In the genomic region with DNA sequence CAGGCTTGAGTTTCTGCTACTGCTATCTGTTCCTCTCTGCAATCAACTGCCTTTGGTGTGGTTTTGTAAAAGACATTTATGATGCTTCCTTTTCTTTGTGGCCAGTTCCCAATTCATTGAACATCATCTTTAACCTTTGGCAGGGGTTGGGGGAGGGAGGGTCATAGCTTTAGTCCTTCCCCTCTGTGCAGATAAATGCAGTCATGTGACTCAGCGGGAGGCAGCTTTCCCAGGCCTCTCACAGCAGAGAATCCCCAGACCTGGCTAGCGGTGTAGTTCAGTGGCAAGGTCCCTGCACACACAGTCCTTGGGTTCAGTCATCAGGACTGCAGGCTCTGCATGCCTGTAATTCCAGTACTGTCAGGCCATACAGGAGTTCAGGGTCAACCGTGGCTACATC, we compare ENCODE assay signal across 10 mouse cellular contexts. TPM values are rescaled to one million over a fixed set of nuclear protein-coding genes. Genes with fewer than 3 reads are reported as not detected.
DNase-seq lines count a peak whose midpoint lies in the region; ATAC-seq and TF ChIP-seq lines count a peak whose summit lies in the region.
"Had no signal": no experiment of that assay in that cellular context is flagged by ENCODE, and none has a peak within 500 bp of the region (broad histone marks: within the 10 kb centered on the region; RNA-seq: fewer than 3 reads in every experiment).

No protein-coding gene starts in this region.

- no peak for TF ChIP-seq POLR2A in kidney, adult 2 months (IDR thresholded peaks at IDR 0.05; ENCODE audit: low read depth, low read length)

- peak; percentile 41 for DNase-seq in midbrain, embryonic 10.5 days (ENCODE audit: low spot score)
- peak; percentile 4 for DNase-seq in T-cell, adult 2 months (ENCODE audit: low spot score)
- peak; percentile 87 for DNase-seq in kidney, adult 2 months
- DNase-seq in cerebellum, postnatal 14 days, result no peak
- no peak for DNase-seq in urinary bladder, postnatal 10 days (ENCODE audit: low spot score)
- DNase-seq: cerebellum, adult 9-11 months had no signal

- no peak for ATAC-seq in midbrain, embryonic 16.5 days
- peak; percentile 29; the same call in 1 of the 2 replicates for ATAC-seq in megakaryocyte progenitor cell, adult 5-6 weeks (replicated peaks; ENCODE audit: poor library complexity)
- ATAC-seq: forebrain, embryonic 16.5 days had no signal

- no peaks in the 10 kb centered on the region for H3K9me3 ChIP-seq in midbrain, embryonic 10.5 days (replicated peaks)
- no peaks in the 10 kb centered on the region for H3K9me3 ChIP-seq in midbrain, embryonic 16.5 days (replicated peaks; ENCODE audit: control insufficient read depth, low read length, poor library complexity, severe bottlenecking)
- H3K9me3 ChIP-seq: hindbrain, embryonic 15.5 days had no signal

- H3K4me3 ChIP-seq in midbrain, embryonic 10.5 days, result no peak overlapping the region
- H3K4me3 ChIP-seq in midbrain, embryonic 16.5 days (ENCODE audit: low read depth, low read length), result no peak overlapping the region
- H3K4me3 ChIP-seq in kidney, adult 2 months (ENCODE audit: insufficient read depth, low read depth, low read length), result no peak overlapping the region
- H3K4me3 ChIP-seq: hindbrain, embryonic 15.5 days had no signal

- WGBS in midbrain, embryonic 10.5 days, result 26% methylated on average over 3 of the region's 3 CpGs
- WGBS in midbrain, embryonic 16.5 days, result 27% methylated on average over 3 of the region's 3 CpGs
- 47% methylated on average over 3 of the region's 3 CpGs for WGBS in kidney, adult 2 months

- peaks cover 64% of the 10 kb centered on the region for H3K4me1 ChIP-seq in midbrain, embryonic 10.5 days
- peaks cover 20% of the 10 kb centered on the region for H3K4me1 ChIP-seq in midbrain, embryonic 16.5 days (ENCODE audit: control insufficient read depth, insufficient read depth, low read length)
- H3K4me1 ChIP-seq in kidney, adult 2 months (ENCODE audit: control insufficient read depth, insufficient read depth, low read length), result peaks cover 33% of the 10 kb centered on the region

- H3K36me3 ChIP-seq in midbrain, embryonic 10.5 days, result 0 out of 2 replicates have a peak, but pooled peaks cover 4% of the 10 kb centered on the region
- no peaks in the 10 kb centered on the region; the same call in 1 of the 2 replicates for H3K36me3 ChIP-seq in midbrain, embryonic 16.5 days (ENCODE audit: control insufficient read depth, insufficient read depth, low read length)
- no peaks in the 10 kb centered on the region for H3K36me3 ChIP-seq in kidney, adult 2 months (ENCODE audit: control insufficient read depth, insufficient read depth, low read length)

- H3K27ac ChIP-seq in midbrain, embryonic 10.5 days (replicated peaks), result peak overlapping the region; percentile 78
- H3K27ac ChIP-seq in midbrain, embryonic 16.5 days (ENCODE audit: low read length), result no peak overlapping the region
- H3K27ac ChIP-seq in kidney, adult 2 months (ENCODE audit: insufficient read depth, low read depth, low read length), result peak overlapping the region; percentile 68
- H3K27ac ChIP-seq: hindbrain, embryonic 15.5 days had no signal

- no peak overlapping the region for H3K9ac ChIP-seq in midbrain, embryonic 16.5 days (ENCODE audit: low read depth, low read length)
- H3K9ac ChIP-seq: hindbrain, embryonic 15.5 days had no signal

- no peaks in the 10 kb centered on the region for H3K27me3 ChIP-seq in midbrain, embryonic 10.5 days (ENCODE audit: low read depth, poor library complexity, severe bottlenecking)
- no peaks in the 10 kb centered on the region for H3K27me3 ChIP-seq in midbrain, embryonic 16.5 days (ENCODE audit: control insufficient read depth, insufficient read depth, low read depth, low read length)
- no peaks in the 10 kb centered on the region for H3K27me3 ChIP-seq in kidney, adult 2 months (replicated peaks; ENCODE audit: control insufficient read depth, insufficient read depth, low read length)
- H3K27me3 ChIP-seq: hindbrain, embryonic 15.5 days had no signal

- no peak for TF ChIP-seq CTCF in kidney, adult 2 months (conservative IDR thresholded peaks at IDR 0.05; ENCODE audit: insufficient read depth, insufficient read length, low read depth, low read length)

- H3K4me2 ChIP-seq in midbrain, embryonic 16.5 days (ENCODE audit: low read length), result no peak overlapping the region
- H3K4me2 ChIP-seq: hindbrain, embryonic 15.5 days had no signal

RNA-seq across cellular contexts. Expression of gene Arvcf, which starts 29.2 kb away (rescaled TPM):
- polyA plus RNA-seq in midbrain, embryonic 10.5 days (2016; fragmentation: Nextera tagmentation; extraction: Ambion mirVana), result 110 and 133 TPM in 2 replicates
- 77.1 and 80.2 TPM in 2 replicates for polyA plus RNA-seq in midbrain, embryonic 16.5 days (2015; fragmentation: Nextera tagmentation; extraction: Ambion mirVana)
- 94.2 and 98.5 TPM in 2 replicates for polyA plus RNA-seq in kidney, adult 2 months (2012; rRNA removed)
- 0.20 and 1.2 TPM in 2 replicates for total RNA-seq in megakaryocyte progenitor cell, adult 5-6 weeks (2015)
- total RNA-seq in megakaryocyte progenitor cell, adult 5-6 weeks (2017), result 0.83 and 7.9 TPM in 2 replicates

RNA-seq across cellular contexts. Expression of gene Tango2, which starts 29.3 kb away (rescaled TPM):
- polyA plus RNA-seq in midbrain, embryonic 10.5 days (2016; fragmentation: Nextera tagmentation; extraction: Ambion mirVana), result 40.1 and 45.2 TPM in 2 replicates
- polyA plus RNA-seq in midbrain, embryonic 16.5 days (2015; fragmentation: Nextera tagmentation; extraction: Ambion mirVana), result 78.7 and 82.5 TPM in 2 replicates
- 147 and 158 TPM in 2 replicates for polyA plus RNA-seq in kidney, adult 2 months (2012; rRNA removed)
- total RNA-seq in megakaryocyte progenitor cell, adult 5-6 weeks (2015), result 20.5 and 21.7 TPM in 2 replicates
- 7.6 and 8.6 TPM in 2 replicates for total RNA-seq in megakaryocyte progenitor cell, adult 5-6 weeks (2017)

RNA-seq across cellular contexts. Expression of gene Txnrd2, which starts 49.0 kb away (rescaled TPM):
- polyA plus RNA-seq in midbrain, embryonic 10.5 days (2016; fragmentation: Nextera tagmentation; extraction: Ambion mirVana), result 30.6 and 30.7 TPM in 2 replicates
- polyA plus RNA-seq in midbrain, embryonic 16.5 days (2015; fragmentation: Nextera tagmentation; extraction: Ambion mirVana), result 36.6 and 37.0 TPM in 2 replicates
- polyA plus RNA-seq in kidney, adult 2 months (2012; rRNA removed), result 35.2 and 39.1 TPM in 2 replicates
- total RNA-seq in megakaryocyte progenitor cell, adult 5-6 weeks (2015), result 14.3 and 23.0 TPM in 2 replicates
- 12.5 and 20.6 TPM in 2 replicates for total RNA-seq in megakaryocyte progenitor cell, adult 5-6 weeks (2017)

RNA-seq across cellular contexts. Expression of gene Comt, which starts 49.4 kb away (rescaled TPM):
- polyA plus RNA-seq in midbrain, embryonic 10.5 days (2016; fragmentation: Nextera tagmentation; extraction: Ambion mirVana), result 62.0 and 66.0 TPM in 2 replicates
- polyA plus RNA-seq in midbrain, embryonic 16.5 days (2015; fragmentation: Nextera tagmentation; extraction: Ambion mirVana), result 96.6 and 112 TPM in 2 replicates
- polyA plus RNA-seq in kidney, adult 2 months (2012; rRNA removed), result 519 and 582 TPM in 2 replicates
- 42.8 and 55.1 TPM in 2 replicates for total RNA-seq in megakaryocyte progenitor cell, adult 5-6 weeks (2015)
- total RNA-seq in megakaryocyte progenitor cell, adult 5-6 weeks (2017), result 42.3 and 47.1 TPM in 2 replicates

Comparison
In these comparisons a context has a peak if more than half of its experiments do, and no peak if none do; other contexts are left out.
1. DNase-seq: peak in midbrain, embryonic 10.5 days (single experiment), T-cell, adult 2 months (single experiment) and kidney, adult 2 months (single experiment); none in cerebellum, postnatal 14 days (0 of 2) and urinary bladder, postnatal 10 days (single experiment).